Mouse (Mus musculus) liver, embryonic 14.5 days (tissue): Measurements from ENCODE around the gene Majin.

ENCODE experiments used
- CTCF ChIP-seq: IDR thresholded peaks from 2 replicates; pipeline ENCODE4 v1.5.1; 2016; ENCODE audit warnings: antibody characterized with exemption, low read depth, control low read depth
- EP300 ChIP-seq: IDR thresholded peaks from 2 replicates; pipeline ENCODE4 v1.6.1; 2016; ENCODE audit warnings: antibody characterized with exemption, low read depth

GRCm38 (mm10) chr19:6155174-6155573, 29.0 kb upstream of the Majin start:
- TF ChIP-seq CTCF (no peak), EP300 (no peak)
